Mouse (Mus musculus): ENCODE measurements around the gene Zbtb7a. TPM values are rescaled to one million over a fixed set of nuclear protein-coding genes. Genes with fewer than 3 reads are reported as not detected.

The Zbtb7a gene
- polyA plus RNA-seq, 1 experiment from 2014 or later = 19.7 TPM

- Histone ChIP-seq H3K27me3 (no peaks in the 10 kb centered on the region), H3K27ac (no peak overlapping the region), H3K4me2 (no peak overlapping the region), H3K36me3 (peaks cover 91% of the 10 kb centered on the region), H3K4me1 (replicated peaks) (no peaks in the 10 kb centered on the region), H3K4me3 (replicated peaks) (no peak overlapping the region), H3K9me3 (no peaks in the 10 kb centered on the region), H3K9ac (replicated peaks) (0 out of 2 replicates have a peak overlapping the region, but pooled peaks have one; percentile 37)
- WGBS = 81% methylated on average over 7 of the region's 7 CpGs
- ATAC-seq (ENCODE audit: insufficient number of reproducible peaks, insufficient read depth, low FRiP score, low TSS enrichment, low read depth) = no peak
Measured at GRCm38 (mm10) chr10:81120650-81121049, 14.4 kb upstream of the Zbtb7a start.

- no peak for ATAC-seq (ENCODE audit: insufficient number of reproducible peaks, insufficient read depth, low FRiP score, low TSS enrichment, low read depth)
- peaks cover 8% of the 10 kb centered on the region; the same call in 1 of the 2 replicates for H3K27me3 ChIP-seq
- no peak overlapping the region for H3K4me3 ChIP-seq (replicated peaks)
- no peak overlapping the region for H3K9ac ChIP-seq (replicated peaks)
- H3K27ac ChIP-seq = no peak overlapping the region
- H3K4me2 ChIP-seq = no peak overlapping the region
- no peaks in the 10 kb centered on the region for H3K9me3 ChIP-seq
- WGBS = 82% methylated on average over 2 of the region's 2 CpGs
- H3K36me3 ChIP-seq = peaks cover 71% of the 10 kb centered on the region
- peaks cover 5% of the 10 kb centered on the region; the same call in 1 of the 2 replicates for H3K4me1 ChIP-seq (replicated peaks)
Measured at GRCm38 (mm10) chr10:81122889-81123288, 12.1 kb upstream of the Zbtb7a start.

- Histone ChIP-seq H3K9ac (replicated peaks) (no peak overlapping the region), H3K27me3 (peaks cover 14% of the 10 kb centered on the region; the same call in 1 of the 2 replicates), H3K4me1 (replicated peaks) (peaks cover 9% of the 10 kb centered on the region), H3K27ac (no peak overlapping the region), H3K9me3 (no peaks in the 10 kb centered on the region), H3K4me3 (replicated peaks) (no peak overlapping the region), H3K4me2 (no peak overlapping the region), H3K36me3 (peaks cover 65% of the 10 kb centered on the region)
- no peak for ATAC-seq (ENCODE audit: insufficient number of reproducible peaks, insufficient read depth, low FRiP score, low TSS enrichment, low read depth)
- WGBS = 87% methylated on average over 11 of the region's 11 CpGs
Measured at GRCm38 (mm10) chr10:81123500-81123899, 11.5 kb upstream of the Zbtb7a start.

GRCm38 (mm10) chr10:81134181-81134587 lies 836 bp upstream of the Zbtb7a start:
- 0 out of 2 replicates have a peak overlapping the region, but pooled peaks have one; percentile 15 for H3K4me2 ChIP-seq
- peaks cover 39% of the 10 kb centered on the region for H3K4me1 ChIP-seq (replicated peaks)
- H3K4me3 ChIP-seq (replicated peaks) = peak overlapping the region; percentile 18
- no peak for ATAC-seq (ENCODE audit: insufficient number of reproducible peaks, insufficient read depth, low FRiP score, low TSS enrichment, low read depth)
- peaks cover 49% of the 10 kb centered on the region for H3K27me3 ChIP-seq
- no peaks in the 10 kb centered on the region for H3K36me3 ChIP-seq
- no peaks in the 10 kb centered on the region for H3K9me3 ChIP-seq
- H3K9ac ChIP-seq (replicated peaks) = no peak overlapping the region
- H3K27ac ChIP-seq = no peak overlapping the region
- 3% methylated on average over 16 of the region's 16 CpGs for WGBS

- Histone ChIP-seq H3K27ac (peak overlapping the region; percentile 99), H3K4me1 (replicated peaks) (peaks cover 50% of the 10 kb centered on the region), H3K9ac (replicated peaks) (peak overlapping the region; percentile 90), H3K27me3 (peaks cover 41% of the 10 kb centered on the region), H3K9me3 (no peaks in the 10 kb centered on the region), H3K36me3 (no peaks in the 10 kb centered on the region), H3K4me3 (replicated peaks) (peak overlapping the region; percentile 84), H3K4me2 (peak overlapping the region; percentile 100)
- WGBS = under 1% methylated on average over 79 of the region's 86 CpGs
- ATAC-seq (ENCODE audit: insufficient number of reproducible peaks, insufficient read depth, low FRiP score, low TSS enrichment, low read depth) = peak; percentile 2; the same call in 1 of the 2 replicates
Measured at GRCm38 (mm10) chr10:81135831-81136705, 1.0 kb downstream of the Zbtb7a start.

- Histone ChIP-seq H3K9me3 (no peaks in the 10 kb centered on the region), H3K36me3 (peaks cover 4% of the 10 kb centered on the region; the same call in 1 of the 2 replicates), H3K4me1 (replicated peaks) (peaks cover 57% of the 10 kb centered on the region), H3K27me3 (peaks cover 39% of the 10 kb centered on the region), H3K9ac (replicated peaks) (peak overlapping the region; percentile 90), H3K4me2 (peak overlapping the region; percentile 100), H3K27ac (peak overlapping the region; percentile 99), H3K4me3 (replicated peaks) (peak overlapping the region; percentile 84)
- ATAC-seq (ENCODE audit: insufficient number of reproducible peaks, insufficient read depth, low FRiP score, low TSS enrichment, low read depth) = peak; percentile 58
- WGBS = under 1% methylated on average over 49 of the region's 50 CpGs
Measured at GRCm38 (mm10) chr10:81136706-81137231, 1.7 kb downstream of the Zbtb7a start.

- peaks cover 33% of the 10 kb centered on the region for H3K27me3 ChIP-seq
- H3K4me1 ChIP-seq (replicated peaks) = peaks cover 59% of the 10 kb centered on the region
- ATAC-seq (ENCODE audit: insufficient number of reproducible peaks, insufficient read depth, low FRiP score, low TSS enrichment, low read depth) = peak; percentile 92
- peak overlapping the region; percentile 89 for H3K9ac ChIP-seq (replicated peaks)
- no peaks in the 10 kb centered on the region for H3K9me3 ChIP-seq
- WGBS = under 1% methylated on average over 68 of the region's 89 CpGs
- H3K4me3 ChIP-seq (replicated peaks) = peak overlapping the region; percentile 84
- H3K27ac ChIP-seq = peak overlapping the region; percentile 99
- peak overlapping the region; percentile 97 for H3K4me2 ChIP-seq
- H3K36me3 ChIP-seq = peaks cover 10% of the 10 kb centered on the region; the same call in 1 of the 2 replicates
Measured at GRCm38 (mm10) chr10:81137252-81138130, 2.5 kb downstream of the Zbtb7a start.

GRCm38 (mm10) chr10:81138131-81138782 lies 3.2 kb downstream of the Zbtb7a start:
- peak overlapping the region; percentile 90 for H3K27ac ChIP-seq
- no peak for ATAC-seq (ENCODE audit: insufficient number of reproducible peaks, insufficient read depth, low FRiP score, low TSS enrichment, low read depth)
- H3K36me3 ChIP-seq = peaks cover 13% of the 10 kb centered on the region
- 0% methylated on average over 24 of the region's 24 CpGs for WGBS
- H3K9ac ChIP-seq (replicated peaks) = peak overlapping the region; percentile 89
- H3K27me3 ChIP-seq = peaks cover 28% of the 10 kb centered on the region
- H3K4me2 ChIP-seq = peak overlapping the region; percentile 97
- H3K4me3 ChIP-seq (replicated peaks) = peak overlapping the region; percentile 84
- H3K9me3 ChIP-seq = no peaks in the 10 kb centered on the region
- H3K4me1 ChIP-seq (replicated peaks) = peaks cover 64% of the 10 kb centered on the region

- peak overlapping the region; percentile 84 for H3K4me3 ChIP-seq (replicated peaks)
- no peaks in the 10 kb centered on the region for H3K9me3 ChIP-seq
- WGBS = 55% methylated on average over 11 of the region's 11 CpGs
- H3K9ac ChIP-seq (replicated peaks) = peak overlapping the region; percentile 89
- peaks cover 63% of the 10 kb centered on the region for H3K4me1 ChIP-seq (replicated peaks)
- ATAC-seq (ENCODE audit: insufficient number of reproducible peaks, insufficient read depth, low FRiP score, low TSS enrichment, low read depth) = no peak
- peaks cover 22% of the 10 kb centered on the region for H3K27me3 ChIP-seq
- peak overlapping the region; percentile 97 for H3K4me2 ChIP-seq
- H3K36me3 ChIP-seq = peaks cover 21% of the 10 kb centered on the region
- peak overlapping the region; percentile 90 for H3K27ac ChIP-seq
Measured at GRCm38 (mm10) chr10:81138821-81139528, 4.0 kb downstream of the Zbtb7a start.

- H3K4me3 ChIP-seq (replicated peaks) = peak overlapping the region; percentile 84
- 0 out of 2 replicates have a peak overlapping the region, but pooled peaks have one; percentile 34 for H3K9ac ChIP-seq (replicated peaks)
- peak overlapping the region; percentile 97 for H3K4me2 ChIP-seq
- H3K36me3 ChIP-seq = peaks cover 26% of the 10 kb centered on the region
- WGBS = 73% methylated on average over 4 of the region's 4 CpGs
- peaks cover 16% of the 10 kb centered on the region for H3K27me3 ChIP-seq
- H3K4me1 ChIP-seq (replicated peaks) = peaks cover 58% of the 10 kb centered on the region
- H3K9me3 ChIP-seq = no peaks in the 10 kb centered on the region
- H3K27ac ChIP-seq = no peak overlapping the region
- no peak for ATAC-seq (ENCODE audit: insufficient number of reproducible peaks, insufficient read depth, low FRiP score, low TSS enrichment, low read depth)
Measured at GRCm38 (mm10) chr10:81139529-81139846, 4.5 kb downstream of the Zbtb7a start.
